In the genomic region with DNA sequence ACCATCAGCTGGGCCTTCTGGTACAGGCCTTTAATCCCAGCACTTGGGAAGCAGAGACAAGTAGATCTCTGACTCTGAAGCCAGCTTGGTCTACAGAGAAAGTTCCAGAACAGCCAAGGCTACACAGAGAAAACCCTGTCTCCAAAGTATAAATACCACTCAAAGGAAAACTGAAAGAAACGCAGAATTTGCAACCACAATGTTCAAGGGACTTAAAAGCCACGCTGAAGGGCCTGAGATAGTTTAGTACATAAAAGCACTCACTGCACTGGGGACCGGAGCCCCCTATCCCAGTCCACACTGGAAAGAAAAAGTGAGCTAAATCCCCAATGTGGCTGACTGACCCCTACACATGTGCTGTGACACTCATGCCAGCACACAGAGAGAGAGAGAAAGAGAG, we compare ENCODE assay signal across 20 mouse cellular contexts. TPM values are rescaled to one million over a fixed set of nuclear protein-coding genes. Genes with fewer than 3 reads are reported as not detected.
DNase-seq lines count a peak whose midpoint lies in the region; ATAC-seq and TF ChIP-seq lines count a peak whose summit lies in the region.
"Had no signal": no experiment of that assay in that cellular context is flagged by ENCODE, and none has a peak within 500 bp of the region (broad histone marks: within the 10 kb centered on the region; RNA-seq: fewer than 3 reads in every experiment).

No protein-coding gene starts in this region.

- TF ChIP-seq POLR2A in thymus, adult 2 months (IDR thresholded peaks at IDR 0.05; ENCODE audit: control insufficient read depth, extremely low read depth, insufficient read depth, low read length, poor library complexity) = no peak
- TF ChIP-seq POLR2A in CH12.LX (IDR thresholded peaks at IDR 0.05; ENCODE audit: low read depth, low read length) = no peak

- no peak for ATAC-seq in forebrain, embryonic 13.5 days
- ATAC-seq: forebrain, embryonic 14.5 days; intestine, embryonic 16.5 days had no signal

- H3K4me2 ChIP-seq in CH12.LX (ENCODE audit: insufficient read depth, low read depth, poor library complexity, severe bottlenecking) = peak overlapping the region; percentile 17
- no peak overlapping the region for H3K4me2 ChIP-seq in forebrain, embryonic 13.5 days
- H3K4me2 ChIP-seq: heart, embryonic 12.5 days; hindbrain, embryonic 13.5 days had no signal

- intact Hi-C loops in heart, postnatal 14 days (cut with DNase I) = no loop called here
- intact Hi-C loops in left cerebral cortex, postnatal 14 days (cut with DNase I) = no loop called here

- H3K27ac ChIP-seq in thymus, adult 2 months (ENCODE audit: control insufficient read depth, insufficient read depth, low read length) = peak overlapping the region; percentile 67
- no peak overlapping the region for H3K27ac ChIP-seq in CH12.LX (ENCODE audit: insufficient read depth, low read depth)
- no peak overlapping the region for H3K27ac ChIP-seq in forebrain, embryonic 13.5 days
- H3K27ac ChIP-seq: embryonic facial prominence, embryonic 10.5 days; gastrocnemius, adult 2 months; hindbrain, embryonic 13.5 days had no signal

- peaks cover 27% of the 10 kb centered on the region for H3K4me1 ChIP-seq in thymus, adult 2 months (replicated peaks; ENCODE audit: control insufficient read depth, insufficient read depth, low read length)
- H3K4me1 ChIP-seq in CH12.LX (ENCODE audit: control insufficient read depth in 1 of 2, insufficient read depth in 2 of 2) = peaks cover 11 to 36% of the 10 kb centered on the region in 2 experiments
- peaks cover 9% of the 10 kb centered on the region for H3K4me1 ChIP-seq in forebrain, embryonic 13.5 days

- H3K27me3 ChIP-seq in thymus, adult 2 months (ENCODE audit: control insufficient read depth, insufficient read depth, low read length) = no peaks in the 10 kb centered on the region
- H3K27me3 ChIP-seq in CH12.LX (replicated peaks) = no peaks in the 10 kb centered on the region
- peaks cover 27% of the 10 kb centered on the region for H3K27me3 ChIP-seq in forebrain, embryonic 13.5 days
- H3K27me3 ChIP-seq: heart, embryonic 12.5 days had no signal

- WGBS in thymus, adult 2 months = 10% methylated on average over 3 of the region's 3 CpGs
- WGBS in forebrain, embryonic 13.5 days = 75% methylated on average over 3 of the region's 3 CpGs

- no peak for TF ChIP-seq CTCF in thymus, adult 2 months (IDR thresholded peaks at IDR 0.05; ENCODE audit: borderline replicate concordance, control insufficient read depth, extremely low read depth, insufficient read depth, low read length, poor library complexity)
- TF ChIP-seq CTCF in CH12.LX (conservative IDR thresholded peaks at IDR 0.05 in 1 of 2, IDR thresholded peaks at IDR 0.05 in 1 of 2; ENCODE audit: low read depth in 2 of 2, low read length in 2 of 2) = no peak

- H3K4me3 ChIP-seq in thymus, adult 2 months (ENCODE audit: control insufficient read depth, insufficient read depth, low read length) = no peak overlapping the region
- no peak overlapping the region for H3K4me3 ChIP-seq in CH12.LX (replicated peaks in 1 of 3; ENCODE audit: low read depth in 2 of 3, low read length in 2 of 3, poor library complexity in 1 of 3)
- H3K4me3 ChIP-seq in forebrain, embryonic 13.5 days = no peak overlapping the region
- H3K4me3 ChIP-seq: embryonic facial prominence, embryonic 10.5 days; gastrocnemius, adult 2 months; heart, embryonic 12.5 days; hindbrain, embryonic 13.5 days had no signal

- H3K9me3 ChIP-seq in CH12.LX (replicated peaks; ENCODE audit: low read length) = no peaks in the 10 kb centered on the region
- no peaks in the 10 kb centered on the region for H3K9me3 ChIP-seq in forebrain, embryonic 13.5 days (replicated peaks)
- H3K9me3 ChIP-seq: embryonic facial prominence, embryonic 10.5 days; heart, embryonic 12.5 days; hindbrain, embryonic 13.5 days had no signal

- no peak for TF ChIP-seq EP300 in CH12.LX (IDR thresholded peaks at IDR 0.05; ENCODE audit: low read length)

- dilution Hi-C loops in CH12.LX (cut with MboI; ENCODE audit: extremely low pct_ligation_motif_present, extremely low pct_unique_long_range_greater_than_20kb, low sequenced_read_pairs) = no loop called here

- TF ChIP-seq RAD21 in CH12.LX (IDR thresholded peaks at IDR 0.05; ENCODE audit: low read depth, low read length) = no peak

- no peaks in the 10 kb centered on the region for H3K36me3 ChIP-seq in thymus, adult 2 months (ENCODE audit: control insufficient read depth, insufficient read depth, low read length)
- H3K36me3 ChIP-seq in CH12.LX (replicated peaks in 1 of 2; ENCODE audit: control insufficient read depth in 1 of 2, insufficient read depth in 1 of 2, low read length in 1 of 2) = no peaks in the 10 kb centered on the region
- no peaks in the 10 kb centered on the region for H3K36me3 ChIP-seq in forebrain, embryonic 13.5 days (ENCODE audit: poor library complexity, severe bottlenecking)
- H3K36me3 ChIP-seq: embryonic facial prominence, embryonic 10.5 days; heart, embryonic 12.5 days; hindbrain, embryonic 13.5 days had no signal

- no peaks in the 10 kb centered on the region for H3K79me2 ChIP-seq in CH12.LX (replicated peaks; ENCODE audit: control insufficient read depth, extremely low read depth, insufficient read depth, poor library complexity, severe bottlenecking)

- H3K9ac ChIP-seq in CH12.LX (ENCODE audit: insufficient read depth, low read depth) = 0 out of 2 replicates have a peak overlapping the region, but pooled peaks have one; percentile 15
- no peak overlapping the region for H3K9ac ChIP-seq in forebrain, embryonic 13.5 days
- H3K9ac ChIP-seq: heart, embryonic 12.5 days; hindbrain, embryonic 13.5 days had no signal

- in situ Hi-C loops in CH12.LX (cut with MboI; ENCODE audit: low pct_ligation_motif_present, low pct_unique_long_range_greater_than_20kb, low sequenced_read_pairs) = no loop called here

- DNase-seq in heart, adult 11 months = peak; percentile 27
- no peak for DNase-seq in heart, postnatal 14 days
- no peak for DNase-seq in thymus, adult 2 months
- DNase-seq in thymus, postnatal 0 days (ENCODE audit: low spot score) = no peak
- no peak for DNase-seq in CH12.LX (ENCODE audit: extremely low read depth)
- peak; percentile 59 for DNase-seq in naive thymus-derived CD4-positive, alpha-beta T cell, adult 2 months (ENCODE audit: low read depth)
- no peak for DNase-seq in left cerebral cortex, postnatal 14 days (ENCODE audit: low spot score in 2 of 2)
- DNase-seq: adrenal gland, postnatal 14 days; cerebellum, adult 18-20 months; cerebellum, postnatal 10 days; gastrocnemius, adult 2 months; gastrocnemius, postnatal 25 days; heart, adult 18-20 months; heart, postnatal 10 days had no signal

TF ChIP-seq in CH12.LX, 34 proteins besides CTCF, POLR2A, EP300 and RAD21:
- TF ChIP-seq ZMIZ1 (IDR thresholded peaks at IDR 0.05; ENCODE audit: low read depth, low read length) (no peak), UBTF (IDR thresholded peaks at IDR 0.05; ENCODE audit: low read depth, low read length) (no peak), SIN3A (IDR thresholded peaks at IDR 0.05; ENCODE audit: low read length) (no peak), IRF4 (IDR thresholded peaks at IDR 0.05; ENCODE audit: low read depth, low read length) (0 out of 2 replicates have a peak, but pooled peaks have one; percentile 10), SMC3 (IDR thresholded peaks at IDR 0.05; ENCODE audit: low read depth, low read length) (no peak), USF2 (conservative IDR thresholded peaks at IDR 0.05; ENCODE audit: low read depth, low read length) (no peak), KAT2A (IDR thresholded peaks at IDR 0.05; ENCODE audit: insufficient replicate concordance, low read length) (no peak)

RNA-seq across cellular contexts. Expression of a gene that starts 4.6 kb away (rescaled TPM):
- total RNA-seq in heart, postnatal 14 days (2021) = 10 to 100 TPM; 30.1 to 34.3 TPM
- polyA plus RNA-seq in thymus, adult 2 months (2012; rRNA removed) = 60.3 and 61.8 TPM in 2 replicates
- polyA plus RNA-seq in thymus, postnatal 0 days (2015; fragmentation: Nextera tagmentation; extraction: Ambion mirVana) = 92.8 and 138 TPM in 2 replicates
- total RNA-seq in CH12.LX (2012; rRNA removed) (4.7 and 8.9 TPM in 2 replicates), CH12.LX (2014; rRNA removed) (2.2 and 3.5 TPM in 2 replicates)
- 3.4 and 4.4 TPM in 2 replicates for polyA plus RNA-seq in CH12.LX (2012; ENCODE audit: insufficient read length, low read depth)
- 10 to 100 TPM; 19.2 to 20.8 TPM for total RNA-seq in left cerebral cortex, postnatal 14 days (2021)
- 2.5 and 3.2 TPM in 2 replicates for polyA plus RNA-seq in forebrain, embryonic 13.5 days (2015; fragmentation: Nextera tagmentation; extraction: Ambion mirVana)

Comparison
In these comparisons a context has a peak if more than half of its experiments do, and no peak if none do; other contexts are left out.
1. DNase-seq: peak in heart, adult 11 months (single experiment) and naive thymus-derived CD4-positive, alpha-beta T cell, adult 2 months (single experiment); none in heart, postnatal 14 days (0 of 2), thymus, adult 2 months (single experiment), thymus, postnatal 0 days (single experiment), CH12.LX (single experiment) and left cerebral cortex, postnatal 14 days (0 of 2).
2. RNA of a gene that starts 4.6 kb away (polyA plus RNA-seq): 92.8 to 138 TPM in thymus, postnatal 0 days and 60.3 to 61.8 TPM in thymus, adult 2 months; 3.4 to 4.4 TPM in CH12.LX and 2.5 to 3.2 TPM in forebrain, embryonic 13.5 days; every median in the first group is over 10 times any median in the second.